Mouse (Mus musculus) stomach, embryonic 16.5 days (tissue): ENCODE measurements around the gene Gas7. TPM values are rescaled to one million over a fixed set of nuclear protein-coding genes. Genes with fewer than 3 reads are reported as not detected.

Experiments
- ATAC-seq: fragments of 200-750 bp; cut with Nextera tagmentation; 2 replicates; pipeline ENCODE4 v1.8.0; 2017; ENCODE audit warnings: moderate number of reproducible peaks, moderate TSS enrichment; ENCODE audit not compliant: insufficient read depth, low FRiP score
- H3K27ac ChIP-seq: fragments of 300-500 bp; sonication (generic); 2 replicates; pipeline ENCODE4 v1.5.1; 2014; ENCODE audit warnings: low read length
- H3K27me3 ChIP-seq: fragments of 300-500 bp; sonication (generic); 2 replicates; pipeline ENCODE4 v1.6.1; 2014; ENCODE audit warnings: low read length, control low read depth, mixed read lengths; ENCODE audit not compliant: control insufficient read depth, insufficient read depth
- H3K36me3 ChIP-seq: fragments of 300-500 bp; sonication (generic); 2 replicates; pipeline ENCODE4 v1.6.1; 2014; ENCODE audit warnings: low read length; ENCODE audit not compliant: control insufficient read depth, insufficient read depth
- H3K4me1 ChIP-seq: fragments of 300-500 bp; sonication (generic); 2 replicates; pipeline ENCODE4 v1.6.1; 2014; ENCODE audit warnings: low read length, control low read depth, mixed read lengths; ENCODE audit not compliant: control insufficient read depth, insufficient read depth
- H3K4me2 ChIP-seq: fragments of 300-500 bp; sonication (generic); 2 replicates; pipeline ENCODE4 v1.6.1; 2014; ENCODE audit warnings: low read depth, low read length, mixed read lengths
- H3K4me3 ChIP-seq: fragments of 300-500 bp; sonication (generic); replicated peaks from 2 replicates; pipeline ENCODE4 v1.5.1; 2014; ENCODE audit warnings: mild to moderate bottlenecking, low read length
- H3K9ac ChIP-seq: fragments of 300-500 bp; sonication (generic); 2 replicates; pipeline ENCODE4 v1.6.1; 2014; ENCODE audit warnings: low read length
- H3K9me3 ChIP-seq: fragments of 300-500 bp; sonication (generic); replicated peaks from 2 replicates; pipeline ENCODE4 v1.6.1; 2016; ENCODE audit warnings: low read length, control low read depth; ENCODE audit not compliant: control insufficient read depth
- whole genome bisulfite sequencing: fragments of 180-500 bp; shearing (Covaris S2); extraction: QIAGEN DNeasy Blood & Tissue Kit; methylation state at CpG from one replicate; pipeline ENCODE4 v1.1.7; 2014; 5-methylcytosine and 5-hydroxymethylcytosine counted together
- polyA plus RNA-seq: library from polyadenylated mRNA; unstranded; fragments of >200 nt; fragmentation: Nextera tagmentation; extraction: Ambion mirVana; gene quantifications from 2 replicates; pipeline ENCODE4 v1.2.1, GENCODE M21; 2015

The Gas7 gene
- polyA plus RNA-seq = 15.5 and 18.8 TPM in 2 replicates

GRCm38 (mm10) chr11:67454874-67455526 lies at the start of gene Gas7:
Gas7 (plus strand) TSS chr11:67455437.
- H3K4me1 ChIP-seq = no peaks in the 10 kb centered on the region
- peak within 1 kb of the TSS; percentile 73 for H3K4me3 ChIP-seq
- no peak within 1 kb of the TSS; the same call in 1 of the 2 replicates for H3K27ac ChIP-seq
- H3K27me3 ChIP-seq = peaks cover 3% of the 10 kb centered on the region; the same call in 1 of the 2 replicates
- WGBS = under 1% methylated on average over 77 of the region's 78 CpGs
- ATAC-seq = peak; percentile 86; the same call in 1 of the 2 replicates
- no peaks in the 10 kb centered on the region for H3K9me3 ChIP-seq
- H3K4me2 ChIP-seq = peak within 1 kb of the TSS; percentile 96
- H3K36me3 ChIP-seq = no peaks in the 10 kb centered on the region
- H3K9ac ChIP-seq = peak within 1 kb of the TSS; percentile 82

GRCm38 (mm10) chr11:67414346-67414940 lies 40.8 kb upstream of the Gas7 start:
- H3K9me3 ChIP-seq = no peaks in the 10 kb centered on the region
- H3K27me3 ChIP-seq = no peaks in the 10 kb centered on the region
- ATAC-seq = no peak
- H3K27ac ChIP-seq = no peak overlapping the region
- no peaks in the 10 kb centered on the region; the same call in 1 of the 2 replicates for H3K4me1 ChIP-seq
- H3K9ac ChIP-seq = no peak overlapping the region
- no peak overlapping the region for H3K4me3 ChIP-seq
- H3K4me2 ChIP-seq = no peak overlapping the region
- H3K36me3 ChIP-seq = no peaks in the 10 kb centered on the region
- 52% methylated on average over 6 of the region's 6 CpGs for WGBS

GRCm38 (mm10) chr11:67423575-67423974 lies 31.7 kb upstream of the Gas7 start:
- no peaks in the 10 kb centered on the region for H3K27me3 ChIP-seq
- no peak overlapping the region for H3K4me2 ChIP-seq
- H3K4me1 ChIP-seq = no peaks in the 10 kb centered on the region
- no peak for ATAC-seq
- no peaks in the 10 kb centered on the region for H3K9me3 ChIP-seq
- no peak overlapping the region for H3K9ac ChIP-seq
- no peaks in the 10 kb centered on the region for H3K36me3 ChIP-seq
- no peak overlapping the region for H3K27ac ChIP-seq
- WGBS = 73% methylated on average over 13 of the region's 13 CpGs
- no peak overlapping the region for H3K4me3 ChIP-seq

GRCm38 (mm10) chr11:67428196-67428595 lies 27.0 kb upstream of the Gas7 start:
- no peaks in the 10 kb centered on the region for H3K4me1 ChIP-seq
- ATAC-seq = peak; percentile 29; the same call in 1 of the 2 replicates
- no peaks in the 10 kb centered on the region for H3K27me3 ChIP-seq
- 36% methylated on average over 3 of the region's 3 CpGs for WGBS
- H3K36me3 ChIP-seq = no peaks in the 10 kb centered on the region
- no peak overlapping the region for H3K4me3 ChIP-seq
- H3K9me3 ChIP-seq = no peaks in the 10 kb centered on the region
- no peak overlapping the region for H3K9ac ChIP-seq
- H3K27ac ChIP-seq = no peak overlapping the region
- no peak overlapping the region for H3K4me2 ChIP-seq

- Histone ChIP-seq H3K27me3 (no peaks in the 10 kb centered on the region), H3K4me3 (no peak overlapping the region), H3K27ac (no peak overlapping the region), H3K9ac (no peak overlapping the region), H3K4me1 (no peaks in the 10 kb centered on the region), H3K9me3 (no peaks in the 10 kb centered on the region), H3K4me2 (no peak overlapping the region), H3K36me3 (no peaks in the 10 kb centered on the region)
- 29% methylated on average over 1 of the region's 1 CpGs for WGBS
- ATAC-seq = no peak
Measured at GRCm38 (mm10) chr11:67429836-67430235, 25.4 kb upstream of the Gas7 start.

GRCm38 (mm10) chr11:67431116-67431645 lies 24.1 kb upstream of the Gas7 start:
- no peak for ATAC-seq
- 31% methylated on average over 14 of the region's 14 CpGs for WGBS
- H3K9me3 ChIP-seq = no peaks in the 10 kb centered on the region
- H3K36me3 ChIP-seq = no peaks in the 10 kb centered on the region
- H3K9ac ChIP-seq = no peak overlapping the region
- no peaks in the 10 kb centered on the region for H3K4me1 ChIP-seq
- no peak overlapping the region for H3K4me3 ChIP-seq
- H3K27ac ChIP-seq = no peak overlapping the region
- no peak overlapping the region for H3K4me2 ChIP-seq
- no peaks in the 10 kb centered on the region for H3K27me3 ChIP-seq

- Histone ChIP-seq H3K36me3 (no peaks in the 10 kb centered on the region), H3K27me3 (no peaks in the 10 kb centered on the region), H3K4me2 (no peak overlapping the region), H3K9ac (no peak overlapping the region), H3K9me3 (no peaks in the 10 kb centered on the region), H3K27ac (no peak overlapping the region), H3K4me1 (no peaks in the 10 kb centered on the region), H3K4me3 (no peak overlapping the region)
- 66% methylated on average over 4 of the region's 4 CpGs for WGBS
- ATAC-seq = no peak
Measured at GRCm38 (mm10) chr11:67431864-67432263, 23.4 kb upstream of the Gas7 start.

GRCm38 (mm10) chr11:67433763-67434162 lies 21.5 kb upstream of the Gas7 start:
- Histone ChIP-seq H3K36me3 (no peaks in the 10 kb centered on the region), H3K4me2 (no peak overlapping the region), H3K4me1 (no peaks in the 10 kb centered on the region), H3K4me3 (no peak overlapping the region), H3K9me3 (no peaks in the 10 kb centered on the region), H3K27me3 (no peaks in the 10 kb centered on the region), H3K9ac (no peak overlapping the region), H3K27ac (no peak overlapping the region)
- 81% methylated on average over 5 of the region's 5 CpGs for WGBS
- ATAC-seq = no peak

- WGBS = 86% methylated on average over 5 of the region's 5 CpGs
- no peak for ATAC-seq
- no peaks in the 10 kb centered on the region for H3K9me3 ChIP-seq
Measured at GRCm38 (mm10) chr11:67438746-67439145, 16.5 kb upstream of the Gas7 start.

More at GRCm38 (mm10) chr11:67438746-67439145, 16.5 kb upstream of the Gas7 start:
- H3K27me3 ChIP-seq = no peaks in the 10 kb centered on the region
- H3K9ac ChIP-seq = no peak overlapping the region
- no peak overlapping the region for H3K27ac ChIP-seq
- no peaks in the 10 kb centered on the region for H3K36me3 ChIP-seq
- H3K4me1 ChIP-seq = no peaks in the 10 kb centered on the region
- no peak overlapping the region for H3K4me2 ChIP-seq
- no peak overlapping the region for H3K4me3 ChIP-seq
